Mouse (Mus musculus) midbrain, embryonic 11.5 days (tissue): ENCODE measurements around the gene Dcp1b. TPM values are rescaled to one million over a fixed set of nuclear protein-coding genes. Genes with fewer than 3 reads are reported as not detected.

Experiments used
- ATAC-seq: fragments of 200-750 bp; cut with Nextera tagmentation; 2 replicates; pipeline ENCODE4 v1.8.0; 2017; ENCODE audit warnings: moderate TSS enrichment, moderate library complexity; ENCODE audit not compliant: low FRiP score
- DNase-seq: peaks from one replicate; pipeline ENCODE4 v3.0.0; 2015; ENCODE audit warnings: low spot score; ENCODE audit errors: missing footprints
- H3K27ac ChIP-seq: fragments of 300-500 bp; sonication (generic); 2 replicates; pipeline ENCODE4 v1.5.1; 2014; ENCODE audit warnings: low read depth, low read length
- H3K27me3 ChIP-seq: fragments of 300-500 bp; sonication (generic); 2 replicates; pipeline ENCODE4 v1.6.1; 2014; ENCODE audit warnings: mild to moderate bottlenecking, low read length, moderate library complexity, mixed read lengths; ENCODE audit not compliant: control insufficient read depth, insufficient read depth
- H3K36me3 ChIP-seq: fragments of 300-500 bp; sonication (generic); 2 replicates; pipeline ENCODE4 v1.6.1; 2014; ENCODE audit warnings: mild to moderate bottlenecking, low read length, moderate library complexity, mixed read lengths; ENCODE audit not compliant: control insufficient read depth, insufficient read depth
- H3K4me1 ChIP-seq: fragments of 300-500 bp; sonication (generic); 2 replicates; pipeline ENCODE4 v1.6.1; 2014; ENCODE audit warnings: low read length; ENCODE audit not compliant: control insufficient read depth, insufficient read depth
- H3K4me2 ChIP-seq: fragments of 300-500 bp; sonication (generic); 2 replicates; pipeline ENCODE4 v1.6.1; 2014; ENCODE audit warnings: mild to moderate bottlenecking, moderate library complexity
- H3K4me3 ChIP-seq: fragments of 300-500 bp; sonication (generic); 2 replicates; pipeline ENCODE4 v1.5.1; 2014; ENCODE audit warnings: low read depth, low read length
- H3K9ac ChIP-seq: fragments of 300-500 bp; sonication (generic); 2 replicates; pipeline ENCODE4 v1.6.1; 2014; ENCODE audit warnings: low read length
- H3K9me3 ChIP-seq: fragments of 300-500 bp; sonication (generic); 2 replicates; pipeline ENCODE4 v1.6.1; 2016; ENCODE audit warnings: low read length; ENCODE audit not compliant: control insufficient read depth
- WGBS: fragments of 180-500 bp; shearing (Covaris S2); extraction: QIAGEN DNeasy Blood & Tissue Kit; methylation state at CpG from one replicate; pipeline ENCODE4 v1.1.7; 2014; 5-methylcytosine and 5-hydroxymethylcytosine counted together
- polyA plus RNA-seq: library from polyadenylated mRNA; unstranded; fragments of >200 nt; fragmentation: Nextera tagmentation; extraction: Ambion mirVana; gene quantifications from 2 replicates; pipeline ENCODE4 v1.2.1, GENCODE M21; 2014

Gene Dcp1b
- polyA plus RNA-seq, 1 experiment from 2014 or later: 9.9 TPM

GRCm38 (mm10) chr6:119145109-119145508 is 29.9 kb upstream of the Dcp1b start:
- H3K9ac ChIP-seq: no peak overlapping the region
- no peaks in the 10 kb centered on the region for H3K27me3 ChIP-seq
- 82% methylated on average over 4 of the region's 4 CpGs for WGBS
- DNase-seq: no peak
- no peaks in the 10 kb centered on the region for H3K4me1 ChIP-seq
- no peaks in the 10 kb centered on the region for H3K9me3 ChIP-seq
- H3K36me3 ChIP-seq: no peaks in the 10 kb centered on the region
- no peak for ATAC-seq
- no peak overlapping the region for H3K4me2 ChIP-seq
- no peak overlapping the region for H3K27ac ChIP-seq
- no peak overlapping the region for H3K4me3 ChIP-seq

- Histone ChIP-seq H3K9me3 (no peaks in the 10 kb centered on the region), H3K4me2 (no peak overlapping the region), H3K36me3 (no peaks in the 10 kb centered on the region), H3K27me3 (no peaks in the 10 kb centered on the region), H3K4me3 (no peak overlapping the region), H3K27ac (no peak overlapping the region), H3K9ac (no peak overlapping the region), H3K4me1 (no peaks in the 10 kb centered on the region)
- ATAC-seq (no peak), DNase-seq (no peak)
Observed at GRCm38 (mm10) chr6:119165677-119166076, 9.4 kb upstream of the Dcp1b start.

GRCm38 (mm10) chr6:119174307-119175074 is 562 bp upstream of the Dcp1b start:
- Histone ChIP-seq H3K9ac (peak overlapping the region; percentile 95; the same call in 1 of the 2 replicates), H3K36me3 (no peaks in the 10 kb centered on the region), H3K27ac (no peak overlapping the region), H3K27me3 (no peaks in the 10 kb centered on the region), H3K4me1 (peaks cover 17% of the 10 kb centered on the region), H3K4me2 (peak overlapping the region; percentile 62), H3K4me3 (peak overlapping the region; percentile 88; the same call in 1 of the 2 replicates), H3K9me3 (no peaks in the 10 kb centered on the region)
- WGBS: 53% methylated on average over 12 of the region's 12 CpGs
- DNase-seq (peak; percentile 49), ATAC-seq (no peak; the same call in 1 of the 2 replicates)

- Histone ChIP-seq H3K4me2 (peak overlapping the region; percentile 62), H3K4me3 (peak overlapping the region; percentile 88), H3K36me3 (no peaks in the 10 kb centered on the region), H3K9ac (peak overlapping the region; percentile 95; the same call in 1 of the 2 replicates), H3K27me3 (no peaks in the 10 kb centered on the region), H3K27ac (no peak overlapping the region), H3K4me1 (peaks cover 17% of the 10 kb centered on the region), H3K9me3 (no peaks in the 10 kb centered on the region)
- WGBS: 77% methylated on average over 7 of the region's 7 CpGs
- DNase-seq (peak; percentile 83), ATAC-seq (no peak)
Observed at GRCm38 (mm10) chr6:119176103-119176502, 1.1 kb downstream of the Dcp1b start.

GRCm38 (mm10) chr6:119177101-119177500 is 2.0 kb downstream of the Dcp1b start:
- peak overlapping the region; percentile 27; the same call in 1 of the 2 replicates for H3K27ac ChIP-seq
- no peaks in the 10 kb centered on the region for H3K9me3 ChIP-seq
- peak; percentile 77 for DNase-seq
- H3K36me3 ChIP-seq: no peaks in the 10 kb centered on the region
- peak; percentile 41; the same call in 1 of the 2 replicates for ATAC-seq
- WGBS: 54% methylated on average over 8 of the region's 8 CpGs
- H3K9ac ChIP-seq: no peak overlapping the region; the same call in 1 of the 2 replicates
- peak overlapping the region; percentile 17 for H3K4me2 ChIP-seq
- H3K27me3 ChIP-seq: no peaks in the 10 kb centered on the region
- peaks cover 17% of the 10 kb centered on the region for H3K4me1 ChIP-seq
- H3K4me3 ChIP-seq: no peak overlapping the region

GRCm38 (mm10) chr6:119180188-119180587 is 5.1 kb downstream of the Dcp1b start:
- no peak overlapping the region for H3K4me3 ChIP-seq
- H3K9ac ChIP-seq: no peak overlapping the region
- ATAC-seq (no peak), DNase-seq (no peak)
- H3K9me3 ChIP-seq: no peaks in the 10 kb centered on the region
- no peak overlapping the region for H3K4me2 ChIP-seq
- WGBS: 95% methylated on average over 2 of the region's 2 CpGs
- no peaks in the 10 kb centered on the region for H3K36me3 ChIP-seq
- no peaks in the 10 kb centered on the region for H3K27me3 ChIP-seq
- no peak overlapping the region for H3K27ac ChIP-seq
- peaks cover 20% of the 10 kb centered on the region for H3K4me1 ChIP-seq

- Histone ChIP-seq H3K4me3 (no peak overlapping the region), H3K27ac (no peak overlapping the region), H3K27me3 (no peaks in the 10 kb centered on the region), H3K4me1 (peaks cover 7% of the 10 kb centered on the region), H3K36me3 (no peaks in the 10 kb centered on the region), H3K4me2 (no peak overlapping the region), H3K9ac (no peak overlapping the region), H3K9me3 (no peaks in the 10 kb centered on the region)
- ATAC-seq (no peak), DNase-seq (no peak)
- WGBS: 87% methylated on average over 9 of the region's 9 CpGs
Observed at GRCm38 (mm10) chr6:119182211-119182610, 7.2 kb downstream of the Dcp1b start.

GRCm38 (mm10) chr6:119183781-119184180 is 8.7 kb downstream of the Dcp1b start:
- H3K9ac ChIP-seq: no peak overlapping the region
- no peaks in the 10 kb centered on the region for H3K36me3 ChIP-seq
- H3K27ac ChIP-seq: no peak overlapping the region
- H3K4me2 ChIP-seq: no peak overlapping the region
- no peak overlapping the region for H3K4me3 ChIP-seq
- WGBS: 31% methylated on average over 3 of the region's 3 CpGs
- no peaks in the 10 kb centered on the region for H3K27me3 ChIP-seq
- no peaks in the 10 kb centered on the region for H3K9me3 ChIP-seq
- no peak for DNase-seq
- H3K4me1 ChIP-seq: peaks cover 3% of the 10 kb centered on the region; the same call in 1 of the 2 replicates
- 0 out of 2 replicates have a peak, but pooled peaks have one; percentile 19 for ATAC-seq

GRCm38 (mm10) chr6:119186658-119187057 is 11.6 kb downstream of the Dcp1b start:
- no peaks in the 10 kb centered on the region for H3K9me3 ChIP-seq
- WGBS: 63% methylated on average over 8 of the region's 8 CpGs
- no peak overlapping the region for H3K4me2 ChIP-seq
- DNase-seq (peak; percentile 59), ATAC-seq (no peak)
- H3K4me1 ChIP-seq: peaks cover 3% of the 10 kb centered on the region; the same call in 1 of the 2 replicates
- no peaks in the 10 kb centered on the region for H3K27me3 ChIP-seq
- H3K4me3 ChIP-seq: no peak overlapping the region
- H3K9ac ChIP-seq: no peak overlapping the region
- H3K27ac ChIP-seq: no peak overlapping the region
- H3K36me3 ChIP-seq: peaks cover 3% of the 10 kb centered on the region; the same call in 1 of the 2 replicates
